Mouse (Mus musculus) splenic B cell, adult 2 months (primary cell): ENCODE results near the gene Kcnj15.

Experiments
- DNase-seq: peaks from one replicate; pipeline ENCODE4 v3.0.0-alpha.2; 2011; ENCODE audit warnings: low read depth, low spot score
- H3K27me3 ChIP-seq: 2 replicates; pipeline ENCODE4 v1.6.1; 2012; ENCODE audit warnings: mild to moderate bottlenecking, low read length, moderate library complexity, mixed read lengths; ENCODE audit not compliant: control insufficient read depth, poor library complexity, insufficient read depth, severe bottlenecking
- H3K36me3 ChIP-seq: 2 replicates; pipeline ENCODE4 v1.6.1; 2012; ENCODE audit warnings: mild to moderate bottlenecking, low read length, moderate library complexity, mixed read lengths; ENCODE audit not compliant: control insufficient read depth, poor library complexity, insufficient read depth, severe bottlenecking

Kcnj15 gene

GRCm38 (mm10) chr16:95257266-95257894 lies at the start of gene Kcnj15:
Gene Kcnj15 (plus strand): TSS chr16:95257558.
- DNase-seq, result no peak
- H3K36me3 ChIP-seq, result no peaks in the 10 kb centered on the region
- H3K27me3 ChIP-seq, result no peaks in the 10 kb centered on the region

GRCm38 (mm10) chr16:95208243-95208642 lies 49.1 kb upstream of the Kcnj15 start:
- no peaks in the 10 kb centered on the region for H3K36me3 ChIP-seq
- DNase-seq, result no peak
- no peaks in the 10 kb centered on the region for H3K27me3 ChIP-seq

- no peak for DNase-seq
- no peaks in the 10 kb centered on the region for H3K27me3 ChIP-seq
- H3K36me3 ChIP-seq, result no peaks in the 10 kb centered on the region
Measured at GRCm38 (mm10) chr16:95209011-95209466, 48.3 kb upstream of the Kcnj15 start.

GRCm38 (mm10) chr16:95214251-95215197 lies 42.8 kb upstream of the Kcnj15 start:
- Histone ChIP-seq H3K36me3 (no peaks in the 10 kb centered on the region), H3K27me3 (no peaks in the 10 kb centered on the region)
- no peak for DNase-seq

- no peak for DNase-seq
- H3K27me3 ChIP-seq, result no peaks in the 10 kb centered on the region
Measured at GRCm38 (mm10) chr16:95215782-95216181, 41.6 kb upstream of the Kcnj15 start.

GRCm38 (mm10) chr16:95216346-95216745 lies 41.0 kb upstream of the Kcnj15 start:
- Histone ChIP-seq H3K27me3 (no peaks in the 10 kb centered on the region), H3K36me3 (no peaks in the 10 kb centered on the region)
- DNase-seq, result no peak

More at GRCm38 (mm10) chr16:95215782-95216181, 41.6 kb upstream of the Kcnj15 start:
- H3K36me3 ChIP-seq, result no peaks in the 10 kb centered on the region

GRCm38 (mm10) chr16:95216824-95217223 lies 40.5 kb upstream of the Kcnj15 start:
- H3K36me3 ChIP-seq, result no peaks in the 10 kb centered on the region
- no peak for DNase-seq
- no peaks in the 10 kb centered on the region for H3K27me3 ChIP-seq

GRCm38 (mm10) chr16:95218783-95219182 lies 38.6 kb upstream of the Kcnj15 start:
- Histone ChIP-seq H3K27me3 (no peaks in the 10 kb centered on the region), H3K36me3 (no peaks in the 10 kb centered on the region)
- DNase-seq, result no peak

GRCm38 (mm10) chr16:95219459-95219858 lies 37.9 kb upstream of the Kcnj15 start:
- no peaks in the 10 kb centered on the region for H3K27me3 ChIP-seq
- H3K36me3 ChIP-seq, result no peaks in the 10 kb centered on the region
- DNase-seq, result no peak

- no peaks in the 10 kb centered on the region for H3K36me3 ChIP-seq
- no peak for DNase-seq
Measured at GRCm38 (mm10) chr16:95221051-95221450, 36.3 kb upstream of the Kcnj15 start.

GRCm38 (mm10) chr16:95222026-95222718 lies 35.2 kb upstream of the Kcnj15 start:
- Histone ChIP-seq H3K27me3 (no peaks in the 10 kb centered on the region), H3K36me3 (no peaks in the 10 kb centered on the region)
- DNase-seq, result no peak

More at GRCm38 (mm10) chr16:95221051-95221450, 36.3 kb upstream of the Kcnj15 start:
- H3K27me3 ChIP-seq, result no peaks in the 10 kb centered on the region

- no peaks in the 10 kb centered on the region for H3K36me3 ChIP-seq
- no peaks in the 10 kb centered on the region for H3K27me3 ChIP-seq
- no peak for DNase-seq
Measured at GRCm38 (mm10) chr16:95223435-95223834, 33.9 kb upstream of the Kcnj15 start.

GRCm38 (mm10) chr16:95225285-95225684 lies 32.1 kb upstream of the Kcnj15 start:
- no peak for DNase-seq
- Histone ChIP-seq H3K36me3 (no peaks in the 10 kb centered on the region), H3K27me3 (no peaks in the 10 kb centered on the region)

GRCm38 (mm10) chr16:95231768-95232167 lies 25.6 kb upstream of the Kcnj15 start:
- DNase-seq, result no peak
- no peaks in the 10 kb centered on the region for H3K36me3 ChIP-seq
- H3K27me3 ChIP-seq, result no peaks in the 10 kb centered on the region
